Mouse (Mus musculus) hindbrain, embryonic 11.5 days (tissue): ENCODE data around the gene Phtf1. TPM values are rescaled to one million over a fixed set of nuclear protein-coding genes. Genes with fewer than 3 reads are reported as not detected.

Experiments
- ATAC-seq: fragments of 200-750 bp; cut with Nextera tagmentation; 2 replicates; pipeline ENCODE4 v1.8.0; 2017; ENCODE audit warnings: mild to moderate bottlenecking, moderate TSS enrichment, moderate library complexity; ENCODE audit not compliant: low FRiP score
- DNase-seq: peaks from one replicate; pipeline ENCODE4 v3.0.0-alpha.2; 2015; ENCODE audit warnings: low spot score
- H3K27ac ChIP-seq: fragments of 300-500 bp; sonication (generic); 2 replicates; pipeline ENCODE4 v1.5.1; 2014; ENCODE audit warnings: mild to moderate bottlenecking, low read depth, low read length
- H3K27me3 ChIP-seq: fragments of 300-500 bp; sonication (generic); 2 replicates; pipeline ENCODE4 v1.6.1; 2014; ENCODE audit warnings: mild to moderate bottlenecking, low read length, moderate library complexity, mixed read lengths; ENCODE audit not compliant: control insufficient read depth, insufficient read depth
- H3K36me3 ChIP-seq: fragments of 300-500 bp; sonication (generic); 2 replicates; pipeline ENCODE4 v1.6.1; 2014; ENCODE audit warnings: mild to moderate bottlenecking, low read length, moderate library complexity, mixed read lengths; ENCODE audit not compliant: control insufficient read depth, insufficient read depth
- H3K4me1 ChIP-seq: fragments of 300-500 bp; sonication (generic); replicated peaks from 2 replicates; pipeline ENCODE4 v1.6.1; 2014; ENCODE audit warnings: low read length, mixed read lengths; ENCODE audit not compliant: control insufficient read depth, insufficient read depth
- H3K4me2 ChIP-seq: fragments of 300-500 bp; sonication (generic); replicated peaks from 2 replicates; pipeline ENCODE4 v1.6.1; 2014; ENCODE audit warnings: mild to moderate bottlenecking, low read depth, low read length
- H3K4me3 ChIP-seq: fragments of 300-500 bp; sonication (generic); 2 replicates; pipeline ENCODE4 v1.5.1; 2014; ENCODE audit warnings: low read depth, low read length
- H3K9ac ChIP-seq: fragments of 300-500 bp; sonication (generic); 2 replicates; pipeline ENCODE4 v1.6.1; 2014; ENCODE audit warnings: low read depth, low read length
- H3K9me3 ChIP-seq: fragments of 300-500 bp; sonication (generic); 2 replicates; pipeline ENCODE4 v1.6.1; 2016; ENCODE audit warnings: low read length; ENCODE audit not compliant: control insufficient read depth
- WGBS: fragments of 180-500 bp; shearing (Covaris S2); extraction: QIAGEN DNeasy Blood & Tissue Kit; methylation state at CpG from one replicate; pipeline ENCODE4 v1.1.7; 2014; 5-methylcytosine and 5-hydroxymethylcytosine counted together
- polyA plus RNA-seq: library from polyadenylated mRNA; unstranded; fragments of >200 nt; fragmentation: Nextera tagmentation; extraction: Ambion mirVana; gene quantifications from 2 replicates; pipeline ENCODE4 v1.2.1, GENCODE M21; 2014

Gene Phtf1
- polyA plus RNA-seq, 1 experiment from 2014 or later = 49.3 TPM

GRCm38 (mm10) chr3:104007479-104007878 lies 39.6 kb downstream of the Phtf1 start:
- Histone ChIP-seq H3K4me1 (no peaks in the 10 kb centered on the region), H3K4me2 (no peak overlapping the region), H3K36me3 (no peaks in the 10 kb centered on the region; the same call in 1 of the 2 replicates), H3K4me3 (no peak overlapping the region), H3K27me3 (no peaks in the 10 kb centered on the region), H3K27ac (no peak overlapping the region), H3K9ac (no peak overlapping the region), H3K9me3 (no peaks in the 10 kb centered on the region)
- ATAC-seq = no peak
- no peak for DNase-seq
- WGBS = 92% methylated on average over 8 of the region's 8 CpGs

DNA sequence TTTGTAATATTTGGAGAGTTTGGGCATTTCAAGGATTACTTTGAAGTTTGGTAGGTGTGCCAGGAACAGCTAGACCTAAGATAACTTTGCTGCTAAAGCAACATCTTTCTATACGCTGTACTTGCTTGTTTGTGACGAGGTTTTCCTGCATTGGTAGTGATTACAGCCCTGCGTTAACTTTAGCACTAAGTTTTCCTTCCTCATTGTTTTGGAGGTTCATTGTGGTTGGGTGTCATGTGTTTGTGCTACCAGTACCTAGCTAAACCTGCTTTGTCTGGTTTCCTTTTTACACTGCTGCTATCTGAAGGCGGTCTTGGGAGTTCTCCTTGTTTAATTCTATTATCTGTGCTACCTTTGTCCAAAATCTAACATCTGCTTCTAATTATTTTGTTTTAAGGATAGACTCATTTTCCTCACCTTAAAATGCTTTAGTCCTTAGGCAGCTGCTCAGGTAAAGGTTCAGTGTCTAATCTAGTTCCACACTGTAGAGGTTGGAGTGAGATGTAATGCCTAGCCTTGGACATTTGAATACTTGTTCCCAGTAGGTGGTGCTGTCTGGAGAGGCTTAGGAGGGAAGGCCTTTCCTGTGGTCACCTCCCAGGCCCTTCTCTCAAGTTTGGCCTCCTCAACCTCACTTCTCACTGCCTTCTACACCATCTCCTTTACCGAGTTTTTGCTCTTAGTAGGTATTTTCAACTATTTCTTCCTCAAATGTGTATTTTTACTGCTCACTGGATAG lies 42.2 kb downstream of the Phtf1 start:
- Histone ChIP-seq H3K27me3 (no peaks in the 10 kb centered on the region), H3K36me3 (no peaks in the 10 kb centered on the region; the same call in 1 of the 2 replicates), H3K4me1 (no peaks in the 10 kb centered on the region), H3K9ac (no peak overlapping the region), H3K4me2 (no peak overlapping the region), H3K4me3 (no peak overlapping the region), H3K9me3 (no peaks in the 10 kb centered on the region), H3K27ac (no peak overlapping the region)
- 93% methylated on average over 5 of the region's 5 CpGs for WGBS
- DNase-seq (no peak), ATAC-seq (no peak)

- H3K9me3 ChIP-seq = no peaks in the 10 kb centered on the region
- no peak overlapping the region for H3K27ac ChIP-seq
- 94% methylated on average over 2 of the region's 2 CpGs for WGBS
- no peaks in the 10 kb centered on the region for H3K27me3 ChIP-seq
- no peak overlapping the region for H3K9ac ChIP-seq
- H3K4me1 ChIP-seq = no peaks in the 10 kb centered on the region
- no peak overlapping the region for H3K4me3 ChIP-seq
- ATAC-seq = no peak
- no peak overlapping the region for H3K4me2 ChIP-seq
- DNase-seq = no peak
- H3K36me3 ChIP-seq = no peaks in the 10 kb centered on the region; the same call in 1 of the 2 replicates
These were observed 44.1 kb downstream of the Phtf1 start for GRCm38 (mm10) chr3:104011972-104012371.

DNA sequence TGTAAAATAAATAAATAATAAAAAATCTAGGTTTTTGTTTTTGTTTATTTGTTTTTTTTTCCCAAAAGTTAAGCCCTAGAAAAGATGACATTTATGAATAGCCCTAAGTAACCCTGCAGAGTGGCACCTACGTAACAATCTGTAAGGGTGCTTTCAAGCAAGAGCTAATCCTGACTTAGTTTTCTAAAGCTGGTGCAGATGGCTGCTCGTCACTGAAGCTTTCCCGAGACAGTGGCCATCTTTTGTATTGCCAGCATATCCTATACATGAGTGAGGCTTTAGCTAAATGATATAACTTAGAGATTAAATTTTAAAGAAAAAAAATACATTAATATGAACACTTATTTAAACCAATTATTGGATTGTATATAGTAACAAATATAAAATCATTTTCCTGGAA lies 50.0 kb downstream of the Phtf1 start:
- no peak overlapping the region for H3K27ac ChIP-seq
- H3K4me3 ChIP-seq = no peak overlapping the region
- WGBS = 76% methylated on average over 3 of the region's 3 CpGs
- DNase-seq (no peak), ATAC-seq (no peak)
- H3K9me3 ChIP-seq = no peaks in the 10 kb centered on the region
- no peak overlapping the region for H3K9ac ChIP-seq
- no peak overlapping the region for H3K4me2 ChIP-seq
- no peaks in the 10 kb centered on the region for H3K4me1 ChIP-seq
- no peaks in the 10 kb centered on the region for H3K27me3 ChIP-seq
- H3K36me3 ChIP-seq = 0 out of 2 replicates have a peak, but pooled peaks cover 2% of the 10 kb centered on the region

- no peaks in the 10 kb centered on the region for H3K9me3 ChIP-seq
- ATAC-seq (no peak), DNase-seq (peak; percentile 31)
- H3K27ac ChIP-seq = no peak overlapping the region
- H3K4me3 ChIP-seq = no peak overlapping the region
- no peaks in the 10 kb centered on the region for H3K4me1 ChIP-seq
- no peak overlapping the region for H3K9ac ChIP-seq
- no peaks in the 10 kb centered on the region for H3K27me3 ChIP-seq
- 0 out of 2 replicates have a peak, but pooled peaks cover 2% of the 10 kb centered on the region for H3K36me3 ChIP-seq
- WGBS = 82% methylated on average over 4 of the region's 4 CpGs
- no peak overlapping the region for H3K4me2 ChIP-seq
These were observed 51.5 kb downstream of the Phtf1 start for GRCm38 (mm10) chr3:104019453-104019852.

GRCm38 (mm10) chr3:104020101-104020500 lies 52.2 kb downstream of the Phtf1 start:
- Histone ChIP-seq H3K4me1 (no peaks in the 10 kb centered on the region), H3K4me3 (no peak overlapping the region), H3K27me3 (no peaks in the 10 kb centered on the region), H3K9me3 (no peaks in the 10 kb centered on the region), H3K4me2 (no peak overlapping the region), H3K9ac (no peak overlapping the region), H3K36me3 (0 out of 2 replicates have a peak, but pooled peaks cover 2% of the 10 kb centered on the region), H3K27ac (no peak overlapping the region)
- DNase-seq (no peak), ATAC-seq (no peak)
- 85% methylated on average over 12 of the region's 12 CpGs for WGBS

DNA sequence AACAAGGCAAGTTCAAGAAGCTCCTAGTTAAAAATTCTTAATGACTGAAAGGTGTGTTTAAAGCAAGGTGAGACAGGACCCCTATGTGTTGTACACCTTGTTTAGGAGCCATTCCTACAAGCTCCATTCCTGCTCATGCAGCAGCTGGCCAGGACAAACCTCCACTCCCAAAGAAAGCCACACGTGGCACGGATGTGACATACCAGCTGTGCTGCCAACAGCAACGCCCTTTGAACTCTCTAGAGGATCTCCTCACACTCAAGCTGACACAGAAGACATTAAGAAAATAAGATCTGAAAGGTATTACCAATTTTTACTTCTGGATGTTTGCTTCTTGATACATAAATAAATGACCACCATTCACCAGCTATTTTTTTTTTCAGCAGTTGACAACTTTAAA lies 59.0 kb downstream of the Phtf1 start:
- ATAC-seq = no peak
- 56% methylated on average over 3 of the region's 3 CpGs for WGBS
- H3K36me3 ChIP-seq = no peaks in the 10 kb centered on the region

DNA sequence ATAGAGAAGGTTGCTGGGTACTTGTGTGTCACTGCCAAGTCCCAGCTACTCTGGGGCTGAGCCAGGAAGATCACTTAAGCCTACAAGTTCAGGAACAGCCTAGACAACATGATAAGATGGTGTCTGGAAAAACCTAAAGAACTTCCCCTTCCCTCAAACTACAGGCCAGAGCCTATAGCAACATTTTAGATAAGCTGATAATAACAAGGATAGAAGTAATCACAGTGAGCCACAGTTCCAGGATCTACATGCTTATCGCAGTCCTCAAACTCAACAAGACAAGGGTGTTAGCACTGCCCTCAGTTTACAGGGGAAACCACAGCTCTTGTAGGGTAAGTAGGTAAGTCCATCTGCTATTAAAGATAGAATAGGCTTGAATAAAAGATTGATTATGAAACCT lies 64.2 kb downstream of the Phtf1 start:
- Histone ChIP-seq H3K36me3 (no peaks in the 10 kb centered on the region), H3K4me1 (no peaks in the 10 kb centered on the region), H3K4me3 (no peak overlapping the region), H3K27ac (no peak overlapping the region), H3K9me3 (no peaks in the 10 kb centered on the region), H3K4me2 (no peak overlapping the region), H3K27me3 (no peaks in the 10 kb centered on the region), H3K9ac (no peak overlapping the region)
- whole genome bisulfite sequencing = 97% methylated on average over 1 of the region's 1 CpGs
- no peak for DNase-seq
- no peak for ATAC-seq

More for the DNA sequence above, 59.0 kb downstream of the Phtf1 start:
- Histone ChIP-seq H3K4me1 (no peaks in the 10 kb centered on the region), H3K4me3 (no peak overlapping the region), H3K4me2 (no peak overlapping the region), H3K27ac (no peak overlapping the region), H3K27me3 (no peaks in the 10 kb centered on the region), H3K9ac (no peak overlapping the region), H3K9me3 (no peaks in the 10 kb centered on the region)
- DNase-seq = peak; percentile 9

GRCm38 (mm10) chr3:104032747-104033146 lies 64.8 kb downstream of the Phtf1 start:
- Histone ChIP-seq H3K27me3 (no peaks in the 10 kb centered on the region), H3K27ac (no peak overlapping the region), H3K9me3 (no peaks in the 10 kb centered on the region), H3K4me1 (no peaks in the 10 kb centered on the region), H3K36me3 (no peaks in the 10 kb centered on the region), H3K4me2 (no peak overlapping the region), H3K9ac (no peak overlapping the region), H3K4me3 (no peak overlapping the region)
- 90% methylated on average over 1 of the region's 1 CpGs for WGBS
- DNase-seq = no peak
- ATAC-seq = no peak
